Mouse (Mus musculus) retina, adult 2 months (tissue): ENCODE measurements around the gene Hcrtr1.

ENCODE experiments used
- DNase-seq: peaks from one replicate; pipeline ENCODE4 v3.0.0-alpha.2; 2012; ENCODE audit warnings: low read depth, low spot score

Gene Hcrtr1

GRCm38 (mm10) chr4:130168280-130169183 is 29.4 kb upstream of the Hcrtr1 start:
- DNase-seq = no peak

- no peak for DNase-seq
Measured at GRCm38 (mm10) chr4:130167814-130168213, 28.7 kb upstream of the Hcrtr1 start.

GRCm38 (mm10) chr4:130167321-130167720 is 28.2 kb upstream of the Hcrtr1 start:
- DNase-seq = no peak

GRCm38 (mm10) chr4:130166592-130166991 is 27.4 kb upstream of the Hcrtr1 start:
- no peak for DNase-seq

GRCm38 (mm10) chr4:130166061-130166460 is 26.9 kb upstream of the Hcrtr1 start:
- DNase-seq = no peak

GRCm38 (mm10) chr4:130164121-130164520 is 25.0 kb upstream of the Hcrtr1 start:
- no peak for DNase-seq

GRCm38 (mm10) chr4:130163391-130163861 is 24.3 kb upstream of the Hcrtr1 start:
- no peak for DNase-seq

- no peak for DNase-seq
Measured at GRCm38 (mm10) chr4:130161349-130161748, 22.2 kb upstream of the Hcrtr1 start.

- no peak for DNase-seq
Measured at GRCm38 (mm10) chr4:130156812-130157371, 17.7 kb upstream of the Hcrtr1 start.

GRCm38 (mm10) chr4:130154250-130154649 is 15.1 kb upstream of the Hcrtr1 start:
- DNase-seq = no peak

GRCm38 (mm10) chr4:130148405-130148804 is 9.2 kb upstream of the Hcrtr1 start:
- no peak for DNase-seq

GRCm38 (mm10) chr4:130141786-130142185 is 2.6 kb upstream of the Hcrtr1 start:
- DNase-seq = no peak

- DNase-seq = no peak
Measured at GRCm38 (mm10) chr4:130140992-130141402, 1.8 kb upstream of the Hcrtr1 start.

GRCm38 (mm10) chr4:130138441-130139213 is 532 bp downstream of the Hcrtr1 start:
- DNase-seq = peak; percentile 23

GRCm38 (mm10) chr4:130133399-130133798 is 5.8 kb downstream of the Hcrtr1 start:
- no peak for DNase-seq

- no peak for DNase-seq
Measured at GRCm38 (mm10) chr4:130131448-130132105, 7.6 kb downstream of the Hcrtr1 start.

- no peak for DNase-seq
Measured at GRCm38 (mm10) chr4:130130641-130131350, 8.4 kb downstream of the Hcrtr1 start.

GRCm38 (mm10) chr4:130130082-130130481 is 9.1 kb downstream of the Hcrtr1 start:
- no peak for DNase-seq

GRCm38 (mm10) chr4:130128907-130129306 is 10.3 kb downstream of the Hcrtr1 start:
- no peak for DNase-seq

GRCm38 (mm10) chr4:130125935-130126334 is 13.2 kb downstream of the Hcrtr1 start:
- DNase-seq = no peak

- no peak for DNase-seq
Measured at GRCm38 (mm10) chr4:130125164-130125563, 14.0 kb downstream of the Hcrtr1 start.
